Mouse (Mus musculus) liver, embryonic 11.5 days (tissue): ENCODE measurements around the gene Lrrc9. TPM values are rescaled to one million over a fixed set of nuclear protein-coding genes. Genes with fewer than 3 reads are reported as not detected.

Source experiments
- ATAC-seq: fragments of 200-750 bp; cut with Nextera tagmentation; replicated peaks from 2 replicates; pipeline ENCODE4 v1.8.0; 2017; ENCODE audit warnings: moderate number of reproducible peaks, mild to moderate bottlenecking, moderate TSS enrichment, moderate library complexity; ENCODE audit not compliant: low FRiP score
- DNase-seq: peaks from one replicate; pipeline ENCODE4 v3.0.0-alpha.2; 2017; ENCODE audit warnings: low spot score
- H3K27ac ChIP-seq: fragments of 300-500 bp; sonication (generic); 2 replicates; pipeline ENCODE4 v1.5.1; 2014; ENCODE audit warnings: mild to moderate bottlenecking, low read depth, low read length, control low read depth
- H3K27me3 ChIP-seq: fragments of 300-500 bp; sonication (generic); replicated peaks from 2 replicates; pipeline ENCODE4 v1.6.1; 2014; ENCODE audit warnings: low read length, mixed read lengths; ENCODE audit not compliant: control insufficient read depth, insufficient read depth
- H3K36me3 ChIP-seq: fragments of 300-500 bp; sonication (generic); 2 replicates; pipeline ENCODE4 v1.6.1; 2014; ENCODE audit warnings: mild to moderate bottlenecking, low read length, moderate library complexity, mixed read lengths; ENCODE audit not compliant: control insufficient read depth, insufficient read depth
- H3K4me1 ChIP-seq: fragments of 300-500 bp; sonication (generic); replicated peaks from 2 replicates; pipeline ENCODE4 v1.6.1; 2014; ENCODE audit warnings: low read length, mixed read lengths; ENCODE audit not compliant: control insufficient read depth, insufficient read depth
- H3K4me2 ChIP-seq: fragments of 300-500 bp; sonication (generic); 2 replicates; pipeline ENCODE4 v1.6.1; 2014; ENCODE audit warnings: mild to moderate bottlenecking, control low read depth, moderate library complexity
- H3K4me3 ChIP-seq: fragments of 300-500 bp; sonication (generic); 2 replicates; pipeline ENCODE4 v1.5.1; 2014; ENCODE audit warnings: low read depth, low read length, control low read depth
- H3K9ac ChIP-seq: fragments of 300-500 bp; sonication (generic); 2 replicates; pipeline ENCODE4 v1.6.1; 2014; ENCODE audit warnings: low read depth, low read length, control low read depth
- H3K9me3 ChIP-seq: fragments of 300-500 bp; sonication (generic); 2 replicates; pipeline ENCODE4 v1.6.1; 2016; ENCODE audit warnings: low read length, inconsistent platforms, mixed read lengths; ENCODE audit not compliant: control insufficient read depth
- WGBS: fragments of 180-500 bp; shearing (Covaris S2); extraction: QIAGEN DNeasy Blood & Tissue Kit; methylation state at CpG from one replicate; pipeline ENCODE4 v1.1.7; 2014; 5-methylcytosine and 5-hydroxymethylcytosine counted together
- polyA plus RNA-seq: library from polyadenylated mRNA; unstranded; fragments of >200 nt; fragmentation: Nextera tagmentation; extraction: Ambion mirVana; gene quantifications from 2 replicates; pipeline ENCODE4 v1.2.1, GENCODE M21; 2014

Lrrc9 gene
- polyA plus RNA-seq, 1 experiment from 2014 or later = 0.58 TPM

GRCm38 (mm10) chr12:72520645-72521044, 79.0 kb downstream of the Lrrc9 start:
- Histone ChIP-seq H3K27me3 (no peaks in the 10 kb centered on the region), H3K4me3 (no peak overlapping the region), H3K27ac (no peak overlapping the region), H3K36me3 (no peaks in the 10 kb centered on the region), H3K4me2 (no peak overlapping the region), H3K4me1 (no peaks in the 10 kb centered on the region), H3K9me3 (no peaks in the 10 kb centered on the region), H3K9ac (no peak overlapping the region)
- WGBS = 2% methylated on average over 2 of the region's 2 CpGs
- ATAC-seq (no peak), DNase-seq (peak; percentile 43)

DNA sequence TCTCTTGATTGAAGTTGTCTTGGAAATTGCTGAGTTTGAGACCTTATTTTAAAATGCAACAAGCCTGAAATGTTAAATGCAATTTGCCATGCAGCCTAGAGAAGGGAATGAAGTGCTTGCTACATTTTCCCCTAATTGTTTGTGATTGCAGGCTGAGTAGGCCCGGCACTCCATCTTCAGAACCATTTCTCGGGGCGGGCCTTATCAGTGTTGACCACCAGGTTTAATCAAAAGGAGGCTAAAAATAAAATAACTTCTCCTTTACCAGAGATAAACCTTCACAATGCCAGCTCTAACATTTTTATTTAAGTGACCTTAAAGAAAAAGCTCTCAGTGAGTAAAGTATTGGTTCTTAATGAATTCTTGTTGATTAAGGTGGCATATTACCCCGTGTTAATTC, 83.9 kb downstream of the Lrrc9 start:
- H3K4me2 ChIP-seq = no peak overlapping the region
- WGBS = 32% methylated on average over 4 of the region's 4 CpGs
- no peaks in the 10 kb centered on the region for H3K27me3 ChIP-seq
- DNase-seq (no peak), ATAC-seq (peak; percentile 45; the same call in 1 of the 2 replicates)
- H3K4me3 ChIP-seq = no peak overlapping the region
- peaks cover 5% of the 10 kb centered on the region; the same call in 1 of the 2 replicates for H3K9me3 ChIP-seq
- H3K9ac ChIP-seq = no peak overlapping the region
- H3K27ac ChIP-seq = no peak overlapping the region
- no peaks in the 10 kb centered on the region for H3K4me1 ChIP-seq
- no peaks in the 10 kb centered on the region for H3K36me3 ChIP-seq

DNA sequence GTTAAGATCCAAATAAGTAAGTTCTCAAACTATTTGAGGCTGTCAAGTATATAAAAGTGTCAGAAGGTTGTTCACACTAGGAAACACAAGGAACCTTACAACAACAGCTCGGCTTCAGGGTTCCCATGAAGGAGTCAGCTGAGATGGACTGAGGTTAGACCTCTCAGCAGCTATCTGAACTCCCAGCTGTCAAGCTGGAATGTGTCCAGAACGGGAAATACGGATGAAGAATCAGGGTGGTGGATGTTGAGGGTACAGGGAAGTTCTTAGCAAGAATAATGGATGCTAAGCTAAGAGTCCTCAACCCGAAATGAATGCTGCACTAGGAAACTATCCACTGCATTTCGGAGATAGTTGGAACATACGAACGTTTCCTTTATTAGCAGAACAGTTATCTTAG, 90.6 kb downstream of the Lrrc9 start:
- 74% methylated on average over 7 of the region's 7 CpGs for WGBS
- Histone ChIP-seq H3K27me3 (no peaks in the 10 kb centered on the region), H3K9ac (no peak overlapping the region), H3K4me3 (no peak overlapping the region), H3K4me2 (no peak overlapping the region), H3K36me3 (no peaks in the 10 kb centered on the region), H3K9me3 (peaks cover 6% of the 10 kb centered on the region; the same call in 1 of the 2 replicates), H3K27ac (no peak overlapping the region), H3K4me1 (no peaks in the 10 kb centered on the region; the same call in 1 of the 2 replicates)
- DNase-seq (no peak), ATAC-seq (no peak)

GRCm38 (mm10) chr12:72533986-72534385, 92.3 kb downstream of the Lrrc9 start:
- no peak for ATAC-seq

GRCm38 (mm10) chr12:72535599-72535998, 93.9 kb downstream of the Lrrc9 start:
- Histone ChIP-seq H3K9me3 (peaks cover under 1% of the 10 kb centered on the region; the same call in 1 of the 2 replicates), H3K4me1 (no peaks in the 10 kb centered on the region; the same call in 1 of the 2 replicates), H3K36me3 (no peaks in the 10 kb centered on the region), H3K9ac (no peak overlapping the region), H3K4me3 (peak overlapping the region; percentile 79), H3K4me2 (peak overlapping the region; percentile 89), H3K27ac (no peak overlapping the region), H3K27me3 (no peaks in the 10 kb centered on the region)
- no peak for ATAC-seq
- no peak for DNase-seq
- 59% methylated on average over 3 of the region's 3 CpGs for WGBS

More at GRCm38 (mm10) chr12:72533986-72534385, 92.3 kb downstream of the Lrrc9 start:
- Histone ChIP-seq H3K4me1 (no peaks in the 10 kb centered on the region; the same call in 1 of the 2 replicates), H3K27me3 (no peaks in the 10 kb centered on the region), H3K27ac (no peak overlapping the region), H3K4me2 (no peak overlapping the region), H3K36me3 (no peaks in the 10 kb centered on the region), H3K9me3 (peaks cover 6% of the 10 kb centered on the region; the same call in 1 of the 2 replicates), H3K4me3 (no peak overlapping the region), H3K9ac (no peak overlapping the region)
- 75% methylated on average over 6 of the region's 6 CpGs for WGBS
- DNase-seq = no peak

DNA sequence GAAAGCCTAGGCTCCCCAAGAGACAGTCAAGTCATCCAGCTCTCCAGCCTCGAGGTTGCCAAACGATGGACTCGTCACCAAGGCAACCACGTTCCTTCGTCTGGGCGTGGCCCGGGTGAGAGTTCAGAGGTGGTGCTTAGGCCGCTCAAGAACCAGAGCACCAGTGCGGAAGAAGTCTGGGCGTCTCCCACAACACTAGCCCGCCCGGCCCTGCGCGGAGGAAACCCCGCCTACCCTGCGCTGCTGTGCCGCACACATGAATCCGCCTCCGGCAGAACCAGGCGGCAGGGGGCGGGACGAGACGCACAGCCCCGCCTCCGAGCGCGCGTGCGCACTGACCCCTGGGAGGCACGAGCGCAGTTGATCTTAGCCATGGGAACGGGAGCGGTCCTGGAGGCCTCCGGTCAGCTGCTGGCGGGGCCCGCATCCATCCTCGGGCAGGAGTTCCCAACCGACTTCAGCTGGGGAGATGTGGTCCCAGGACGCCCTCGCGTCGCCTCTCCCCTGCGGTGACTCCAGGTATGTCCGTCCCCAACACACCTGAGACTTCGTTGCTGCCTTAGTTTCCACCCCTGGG, 94.4 kb downstream of the Lrrc9 start, which contains the start of gene Pcnx4:
Pcnx4 (plus strand) TSS at position 363 of the 577 bp plus-strand sequence.
- WGBS = under 1% methylated on average over 44 of the region's 45 CpGs
- Histone ChIP-seq H3K4me2 (peak within 1 kb of the TSS; percentile 89), H3K4me1 (no peaks in the 10 kb centered on the region; the same call in 1 of the 2 replicates), H3K4me3 (peak within 1 kb of the TSS; percentile 79), H3K9me3 (no peaks in the 10 kb centered on the region), H3K9ac (peak within 1 kb of the TSS; percentile 73), H3K27ac (no peak within 1 kb of the TSS), H3K36me3 (no peaks in the 10 kb centered on the region), H3K27me3 (no peaks in the 10 kb centered on the region)
- DNase-seq (peak; percentile 99), ATAC-seq (peak; percentile 100)

- Histone ChIP-seq H3K9me3 (no peaks in the 10 kb centered on the region), H3K36me3 (no peaks in the 10 kb centered on the region; the same call in 1 of the 2 replicates), H3K27ac (no peak overlapping the region), H3K27me3 (no peaks in the 10 kb centered on the region), H3K4me3 (no peak overlapping the region), H3K9ac (no peak overlapping the region), H3K4me2 (no peak overlapping the region), H3K4me1 (no peaks in the 10 kb centered on the region; the same call in 1 of the 2 replicates)
- DNase-seq (no peak), ATAC-seq (no peak)
- 93% methylated on average over 10 of the region's 10 CpGs for WGBS
Observed at GRCm38 (mm10) chr12:72538571-72538970, 96.9 kb downstream of the Lrrc9 start.

DNA sequence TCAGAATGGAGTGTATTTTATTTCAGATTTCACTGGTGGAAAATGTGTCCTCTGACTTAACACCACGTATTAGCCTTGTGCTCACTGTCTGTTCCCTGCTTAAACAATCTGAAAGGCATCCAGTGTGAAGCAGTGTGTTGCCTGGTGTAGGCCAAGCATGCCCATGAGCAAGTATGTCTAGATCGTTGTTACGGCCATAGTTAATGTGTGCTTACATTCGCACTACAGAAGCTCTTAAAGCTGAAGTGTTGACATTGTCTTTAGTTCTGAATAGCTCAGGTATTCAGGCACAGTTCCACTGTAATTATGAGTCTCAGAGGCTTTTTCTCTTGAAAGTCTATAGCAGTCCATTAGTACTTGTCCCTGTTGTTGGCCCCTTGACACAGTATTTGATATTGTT, 112.7 kb downstream of the Lrrc9 start:
- ATAC-seq = no peak
- H3K36me3 ChIP-seq = no peaks in the 10 kb centered on the region
- 85% methylated on average over 4 of the region's 4 CpGs for WGBS

GRCm38 (mm10) chr12:72564281-72564795, 122.7 kb downstream of the Lrrc9 start:
- H3K9me3 ChIP-seq = no peaks in the 10 kb centered on the region
- H3K4me1 ChIP-seq = no peaks in the 10 kb centered on the region
- no peak overlapping the region for H3K9ac ChIP-seq
- H3K27ac ChIP-seq = no peak overlapping the region
- H3K27me3 ChIP-seq = no peaks in the 10 kb centered on the region
- no peaks in the 10 kb centered on the region for H3K36me3 ChIP-seq
- WGBS = 71% methylated on average over 4 of the region's 4 CpGs
- ATAC-seq (no peak), DNase-seq (no peak)
- no peak overlapping the region for H3K4me2 ChIP-seq
- H3K4me3 ChIP-seq = no peak overlapping the region

More for the DNA sequence above, 112.7 kb downstream of the Lrrc9 start:
- no peaks in the 10 kb centered on the region for H3K9me3 ChIP-seq
- H3K4me1 ChIP-seq = no peaks in the 10 kb centered on the region
- H3K27ac ChIP-seq = no peak overlapping the region
- DNase-seq = no peak
- H3K9ac ChIP-seq = no peak overlapping the region
- no peak overlapping the region for H3K4me2 ChIP-seq
- no peak overlapping the region for H3K4me3 ChIP-seq
- H3K27me3 ChIP-seq = no peaks in the 10 kb centered on the region
